25 mouse cellular contexts compared by ENCODE assay signal in genomic region chr5:48679733-48680595, GRCm38 (mm10).
"Had no signal": no experiment of that assay in that cellular context is flagged by ENCODE, and none has a peak within 500 bp of the region (broad histone marks: within the 10 kb centered on the region; RNA-seq: fewer than 3 reads in every experiment).

No protein-coding gene starts in this region.

- H3K27me3 ChIP-seq: heart, embryonic 12.5 days; hindbrain, embryonic 12.5 days; kidney, embryonic 15.5 days; limb, embryonic 13.5 days; limb, embryonic 15.5 days; liver, embryonic 12.5 days had no signal

- H3K4me3 ChIP-seq: gastrocnemius, adult 2 months; heart, embryonic 10.5 days; heart, embryonic 12.5 days; hindbrain, embryonic 10.5 days; hindbrain, embryonic 12.5 days; kidney, embryonic 15.5 days; limb, embryonic 13.5 days; limb, embryonic 15.5 days; liver, embryonic 12.5 days had no signal

- H3K27ac ChIP-seq: gastrocnemius, adult 2 months; heart, embryonic 10.5 days; hindbrain, embryonic 10.5 days; hindbrain, embryonic 12.5 days; hindbrain, embryonic 14.5 days; hindbrain, postnatal 0 days; kidney, embryonic 15.5 days; limb, embryonic 13.5 days; limb, embryonic 15.5 days; liver, embryonic 12.5 days; liver, embryonic 14.5 days had no signal

- H3K36me3 ChIP-seq: heart, embryonic 10.5 days; heart, embryonic 12.5 days; hindbrain, embryonic 10.5 days; hindbrain, embryonic 12.5 days; kidney, embryonic 15.5 days; limb, embryonic 13.5 days; limb, embryonic 15.5 days; liver, embryonic 12.5 days had no signal

- H3K4me1 ChIP-seq: heart, embryonic 10.5 days; heart, embryonic 12.5 days; hindbrain, embryonic 10.5 days; hindbrain, embryonic 12.5 days; kidney, embryonic 15.5 days; limb, embryonic 13.5 days; limb, embryonic 15.5 days; liver, embryonic 12.5 days had no signal

- H3K4me2 ChIP-seq: heart, embryonic 12.5 days; hindbrain, embryonic 12.5 days; hindbrain, embryonic 14.5 days; kidney, embryonic 15.5 days; limb, embryonic 13.5 days; limb, embryonic 15.5 days; liver, embryonic 12.5 days had no signal

- H3K9ac ChIP-seq: heart, embryonic 12.5 days; hindbrain, embryonic 12.5 days; hindbrain, embryonic 14.5 days; kidney, embryonic 15.5 days; limb, embryonic 13.5 days; limb, embryonic 15.5 days; liver, embryonic 12.5 days; liver, embryonic 14.5 days had no signal

- DNase-seq: gastrocnemius, adult 2 months; gastrocnemius, postnatal 10 days; gastrocnemius, postnatal 25 days; heart, adult 18-20 months; heart, postnatal 10 days; heart, postnatal 4 days; kidney, adult 11 months; kidney, adult 2 months; kidney, adult 9 months; kidney, postnatal 10 days; kidney, postnatal 36 days; layer of hippocampus, adult 9-11 months; layer of hippocampus, postnatal 36 days; left cerebral cortex, postnatal 4 days had no signal

- H3K9me3 ChIP-seq: heart, embryonic 10.5 days; heart, embryonic 12.5 days; hindbrain, embryonic 10.5 days; hindbrain, embryonic 12.5 days; kidney, embryonic 15.5 days; limb, embryonic 13.5 days; limb, embryonic 15.5 days; liver, embryonic 12.5 days had no signal

- ATAC-seq: hindbrain, postnatal 0 days; liver, embryonic 12.5 days had no signal
